Mouse (Mus musculus) brown adipose tissue, adult 24 weeks (tissue): ENCODE measurements at regions not wholly inside any gene's neighbourhood (a gene's known extent, or its start where the extent isn't known, plus 50 kb on each side); places are given as distances from the start of the nearest gene placed in this dataset.

Experiments
- H3K27ac ChIP-seq: fragments of 200-500 bp; replicated peaks from 2 replicates; pipeline ENCODE4 v1.5.1; 2012; ENCODE audit warnings: low read depth, mild to moderate bottlenecking, low read length
- H3K4me1 ChIP-seq: fragments of 200-500 bp; 2 replicates; pipeline ENCODE4 v1.6.1; 2012; ENCODE audit warnings: low read length, mixed read lengths; ENCODE audit not compliant: control insufficient read depth, insufficient read depth, insufficient read length
- H3K4me3 ChIP-seq: fragments of 200-500 bp; 2 replicates; pipeline ENCODE4 v1.5.1; 2012; ENCODE audit warnings: low read depth, mild to moderate bottlenecking, low read length, moderate library complexity; ENCODE audit not compliant: insufficient read depth

- Histone ChIP-seq H3K4me1 (no peaks in the 10 kb centered on the region; the same call in 1 of the 2 replicates), H3K27ac (peak overlapping the region; percentile 14; the same call in 1 of the 2 replicates), H3K4me3 (no peak overlapping the region)
Measured at GRCm38 (mm10) chr14:120102010-120102748, 59.9 kb upstream of the Oxgr1 start.

GRCm38 (mm10) chr14:120102749-120103142 is 60.5 kb upstream of the Oxgr1 start:
- no peak overlapping the region for H3K27ac ChIP-seq
- no peak overlapping the region for H3K4me3 ChIP-seq
- H3K4me1 ChIP-seq = no peaks in the 10 kb centered on the region; the same call in 1 of the 2 replicates

GRCm38 (mm10) chr14:120109846-120110245 is 67.6 kb upstream of the Oxgr1 start:
- H3K27ac ChIP-seq = no peak overlapping the region
- no peak overlapping the region for H3K4me3 ChIP-seq
- no peaks in the 10 kb centered on the region for H3K4me1 ChIP-seq

GRCm38 (mm10) chr14:120113316-120113715 is 71.1 kb upstream of the Oxgr1 start:
- H3K27ac ChIP-seq = no peak overlapping the region
- no peak overlapping the region for H3K4me3 ChIP-seq
- H3K4me1 ChIP-seq = no peaks in the 10 kb centered on the region

GRCm38 (mm10) chr14:120118582-120118981 is 76.3 kb upstream of the Oxgr1 start:
- no peaks in the 10 kb centered on the region for H3K4me1 ChIP-seq
- no peak overlapping the region for H3K27ac ChIP-seq
- H3K4me3 ChIP-seq = no peak overlapping the region

GRCm38 (mm10) chr14:120119094-120119501 is 76.9 kb upstream of the Oxgr1 start:
- H3K27ac ChIP-seq = no peak overlapping the region
- H3K4me1 ChIP-seq = no peaks in the 10 kb centered on the region
- no peak overlapping the region for H3K4me3 ChIP-seq

- H3K4me3 ChIP-seq = no peak overlapping the region
- H3K4me1 ChIP-seq = no peaks in the 10 kb centered on the region
- H3K27ac ChIP-seq = no peak overlapping the region
Measured at GRCm38 (mm10) chr14:120119506-120119905, 77.3 kb upstream of the Oxgr1 start.

GRCm38 (mm10) chr14:120120261-120120660 is 78.0 kb upstream of the Oxgr1 start:
- Histone ChIP-seq H3K27ac (no peak overlapping the region), H3K4me3 (no peak overlapping the region), H3K4me1 (no peaks in the 10 kb centered on the region)

GRCm38 (mm10) chr14:120125315-120125714 is 83.1 kb upstream of the Oxgr1 start:
- Histone ChIP-seq H3K4me1 (no peaks in the 10 kb centered on the region), H3K27ac (no peak overlapping the region), H3K4me3 (no peak overlapping the region)

- H3K27ac ChIP-seq = no peak overlapping the region
- no peaks in the 10 kb centered on the region for H3K4me1 ChIP-seq
- H3K4me3 ChIP-seq = no peak overlapping the region
Measured at GRCm38 (mm10) chr14:120127481-120127880, 85.2 kb upstream of the Oxgr1 start.

- no peak overlapping the region for H3K27ac ChIP-seq
- H3K4me1 ChIP-seq = 0 out of 2 replicates have a peak, but pooled peaks cover 2% of the 10 kb centered on the region
Measured at GRCm38 (mm10) chr14:120134346-120135008, 92.2 kb upstream of the Oxgr1 start.

GRCm38 (mm10) chr14:120135198-120135597 is 93.0 kb upstream of the Oxgr1 start:
- no peak overlapping the region for H3K27ac ChIP-seq
- 0 out of 2 replicates have a peak, but pooled peaks cover 2% of the 10 kb centered on the region for H3K4me1 ChIP-seq
- H3K4me3 ChIP-seq = no peak overlapping the region

More at GRCm38 (mm10) chr14:120134346-120135008, 92.2 kb upstream of the Oxgr1 start:
- H3K4me3 ChIP-seq = no peak overlapping the region

GRCm38 (mm10) chr14:120136736-120137135 is 94.5 kb upstream of the Oxgr1 start:
- Histone ChIP-seq H3K4me1 (0 out of 2 replicates have a peak, but pooled peaks cover 2% of the 10 kb centered on the region), H3K4me3 (no peak overlapping the region), H3K27ac (no peak overlapping the region)

GRCm38 (mm10) chr14:120137680-120138136 is 95.5 kb upstream of the Oxgr1 start:
- H3K27ac ChIP-seq = peak overlapping the region; percentile 6; the same call in 1 of the 2 replicates
- H3K4me1 ChIP-seq = 0 out of 2 replicates have a peak, but pooled peaks cover 2% of the 10 kb centered on the region
- H3K4me3 ChIP-seq = peak overlapping the region; percentile 14

GRCm38 (mm10) chr14:120138546-120138945 is 96.3 kb upstream of the Oxgr1 start:
- no peak overlapping the region for H3K4me3 ChIP-seq
- no peak overlapping the region for H3K27ac ChIP-seq
- 0 out of 2 replicates have a peak, but pooled peaks cover 2% of the 10 kb centered on the region for H3K4me1 ChIP-seq
